Mouse (Mus musculus) liver, adult 2 months (tissue): ENCODE results near the gene Tubb4a. TPM values are rescaled to one million over a fixed set of nuclear protein-coding genes. Genes with fewer than 3 reads are reported as not detected.
A peak's percentile ranks its signal among the peaks of the same experiment; 100 is the strongest.
"Not testable (repeated sequence)": the region's sequence is repeated elsewhere in the genome, so short reads cannot be mapped to it uniquely, and the experiment has no call there.

ENCODE experiments used
- DNase-seq: peaks from one replicate; pipeline ENCODE4 v3.0.0-alpha.2; 2011; ENCODE audit warnings: low read depth, low spot score; ENCODE audit errors: extremely low read depth
- H3K27ac ChIP-seq: fragments of 200-500 bp; replicated peaks from 2 replicates; pipeline ENCODE4 v1.5.1; 2012; ENCODE audit warnings: low read depth, mild to moderate bottlenecking, control low read depth, inconsistent platforms, low read length; ENCODE audit not compliant: insufficient read depth
- H3K27me3 ChIP-seq: fragments of 200-500 bp; 2 replicates; pipeline ENCODE4 v1.6.1; 2012; ENCODE audit warnings: mild to moderate bottlenecking, moderate library complexity, low read length, inconsistent platforms; ENCODE audit not compliant: control insufficient read depth, insufficient read depth
- H3K36me3 ChIP-seq: fragments of 200-500 bp; 2 replicates; pipeline ENCODE4 v1.6.1; 2012; ENCODE audit warnings: low read length, inconsistent platforms; ENCODE audit not compliant: control insufficient read depth, insufficient read depth
- H3K4me1 ChIP-seq: fragments of 200-500 bp; 2 replicates; pipeline ENCODE4 v1.6.1; 2011; ENCODE audit warnings: low read length; ENCODE audit not compliant: control insufficient read depth, insufficient read depth
- H3K4me3 ChIP-seq: fragments of 200-500 bp; 2 replicates; pipeline ENCODE4 v1.5.1; 2011; ENCODE audit warnings: low read depth, mild to moderate bottlenecking, control low read depth, low read length, moderate library complexity; ENCODE audit not compliant: insufficient read depth
- H3K79me2 ChIP-seq: fragments of 200-500 bp; 2 replicates; pipeline ENCODE4 v1.6.1; 2012; ENCODE audit warnings: inconsistent platforms, mild to moderate bottlenecking, low read length, moderate library complexity; ENCODE audit not compliant: control insufficient read depth, insufficient read depth
- H3K9ac ChIP-seq: fragments of 200-500 bp; 2 replicates; pipeline ENCODE4 v1.6.1; 2012; ENCODE audit warnings: low read depth, mild to moderate bottlenecking, control low read depth, inconsistent platforms, low read length
- CTCF ChIP-seq: fragments of 200-500 bp; IDR thresholded peaks from 2 replicates; pipeline ENCODE4 v1.5.1; 2011; ENCODE audit warnings: low read depth, low read length, control low read depth
- POLR2A ChIP-seq: fragments of 200-500 bp; IDR thresholded peaks from 2 replicates; pipeline ENCODE4 v1.6.1; 2011; ENCODE audit warnings: low read length, control low read depth; ENCODE audit not compliant: insufficient read depth; ENCODE audit errors: extremely low read depth
- WGBS: fragments of 180-500 bp; shearing (Covaris S2); methylation state at CpG from one replicate; pipeline ENCODE4 v1.1.7; 2018; 5-methylcytosine and 5-hydroxymethylcytosine counted together
- polyA plus RNA-seq: library from polyadenylated mRNA; depleted of rRNA; stranded (reverse); fragments of >200 nt; gene quantifications from 2 replicates; pipeline ENCODE4 v1.2.3, GENCODE M21; 2012
- total RNA-seq: library from RNA; depleted of rRNA; stranded (reverse); fragments of >200 nt; gene quantifications from 2 replicates; pipeline ENCODE4 v1.2.3, GENCODE M21; 2014

Gene Tubb4a
- total and polyA plus RNA-seq, 2 experiments = 0.18 to 0.24 TPM

DNA sequence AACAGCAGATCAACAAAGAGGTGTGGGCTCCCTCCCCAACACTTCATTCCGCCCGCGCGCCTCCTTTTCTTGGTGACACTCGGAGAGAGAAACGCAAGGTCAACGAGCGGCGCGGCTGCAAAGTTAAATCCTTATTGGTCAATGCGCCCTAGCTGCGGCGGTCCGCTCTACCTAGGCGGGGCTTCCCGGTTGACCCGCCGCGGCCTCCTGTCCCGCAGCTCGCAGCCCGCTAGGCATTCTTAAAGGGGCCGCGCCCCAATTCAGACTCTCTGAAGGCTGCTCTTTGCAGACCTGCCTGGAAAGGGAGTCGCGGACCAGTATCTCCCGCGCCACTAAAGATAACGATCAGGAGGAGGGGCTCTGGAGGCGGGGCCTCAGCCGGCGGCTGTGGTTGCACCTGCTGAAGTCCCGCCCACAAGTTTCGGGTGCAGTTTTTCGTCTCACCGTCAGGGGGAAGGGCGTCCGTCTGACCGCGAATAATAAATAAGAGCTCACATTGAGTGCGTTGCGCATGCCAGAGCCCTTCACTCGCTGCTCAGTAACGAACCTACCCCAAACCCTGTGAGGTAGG is 27.3 kb downstream of the Tubb4a start:
- Histone ChIP-seq H3K36me3 (no peaks in the 10 kb centered on the region; the same call in 1 of the 2 replicates), H3K4me1 (peaks cover 21% of the 10 kb centered on the region), H3K79me2 (peaks cover 4% of the 10 kb centered on the region; the same call in 1 of the 2 replicates), H3K9ac (peak overlapping the region; percentile 19; the same call in 1 of the 2 replicates), H3K27me3 (no peaks in the 10 kb centered on the region), H3K27ac (peak overlapping the region; percentile 46), H3K4me3 (peak overlapping the region; percentile 92)
- under 1% methylated on average over 44 of the region's 44 CpGs for WGBS
- DNase-seq = peak; percentile 95
- peak; percentile 83 for TF ChIP-seq CTCF
- no peak for TF ChIP-seq POLR2A

DNA sequence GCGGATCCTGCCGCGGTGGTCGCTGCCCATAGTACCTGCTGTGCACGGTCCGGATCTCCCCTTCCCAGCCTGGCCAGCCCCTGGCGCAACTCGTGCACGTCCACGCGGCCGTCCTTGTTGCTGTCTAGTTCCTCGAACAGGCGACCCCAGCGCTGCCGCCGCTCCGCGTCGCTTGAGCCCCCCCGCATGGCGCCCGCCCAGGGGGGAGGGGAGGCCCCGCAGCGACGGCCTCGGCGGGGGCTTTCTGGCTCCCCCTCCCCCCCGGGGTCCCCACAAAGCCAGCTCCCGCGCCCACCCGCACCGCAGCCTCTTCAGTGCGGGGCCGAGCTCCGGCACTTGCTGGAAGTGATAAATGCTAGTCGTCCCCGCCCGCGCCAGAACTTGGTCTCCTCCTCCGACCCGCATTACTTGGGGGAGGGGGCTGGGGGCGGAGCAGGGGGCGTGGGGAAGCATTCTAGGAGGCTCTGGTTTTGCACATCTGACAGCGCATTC is 28.1 kb downstream of the Tubb4a start, which contains the start of gene Slc25a23:
Gene Slc25a23 (minus strand): TSS at position 378 of the 492 bp plus-strand sequence.
- peaks cover 21% of the 10 kb centered on the region for H3K4me1 ChIP-seq
- TF ChIP-seq CTCF (no peak), POLR2A (0 out of 2 replicates have a peak, but pooled peaks have one; percentile 28)
- peaks cover 4% of the 10 kb centered on the region; the same call in 1 of the 2 replicates for H3K79me2 ChIP-seq
- DNase-seq = no peak
- peak within 1 kb of the TSS; percentile 93 for H3K27ac ChIP-seq
- H3K4me3 ChIP-seq = peak within 1 kb of the TSS; percentile 92
- under 1% methylated on average over 45 of the region's 45 CpGs for WGBS
- peak within 1 kb of the TSS; percentile 97 for H3K9ac ChIP-seq
- no peaks in the 10 kb centered on the region for H3K27me3 ChIP-seq
- peaks cover 2% of the 10 kb centered on the region for H3K36me3 ChIP-seq

DNA sequence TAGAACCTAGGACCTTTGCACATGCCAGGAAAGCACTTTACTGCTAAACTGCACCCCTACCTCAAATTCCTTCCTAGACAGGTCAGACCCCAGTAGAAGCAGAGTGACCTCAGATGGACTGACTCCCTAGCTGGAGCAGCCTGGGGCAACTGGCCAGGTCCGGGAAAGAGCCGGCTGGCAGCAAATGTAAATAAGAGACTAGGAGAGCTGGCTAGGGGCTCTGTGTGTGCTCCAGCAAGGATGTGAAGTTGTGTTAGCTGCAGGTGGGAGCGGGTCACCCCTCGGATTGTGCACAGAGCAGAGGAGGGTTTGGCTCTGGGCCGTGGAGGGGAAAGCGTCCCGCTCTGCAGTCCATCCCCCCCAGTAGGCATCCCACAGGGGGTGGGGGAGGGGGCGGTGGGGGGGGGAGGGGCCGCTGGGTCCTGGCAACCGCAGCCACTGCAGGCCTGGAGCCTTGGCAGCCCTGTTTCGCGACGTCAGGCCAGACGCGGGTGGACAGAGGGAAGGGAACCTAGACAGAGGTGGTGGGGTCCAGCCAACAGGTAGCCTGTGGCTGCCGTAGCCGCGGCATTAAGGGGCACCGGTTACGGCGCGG is 28.6 kb downstream of the Tubb4a start, which contains the start of gene Crb3:
Gene Crb3 (plus strand): TSS at position 215 of the 595 bp plus-strand sequence.
- H3K4me3 ChIP-seq = peak within 1 kb of the TSS; percentile 92
- H3K79me2 ChIP-seq = peaks cover 4% of the 10 kb centered on the region; the same call in 1 of the 2 replicates
- H3K27me3 ChIP-seq = no peaks in the 10 kb centered on the region
- H3K36me3 ChIP-seq = peaks cover 8% of the 10 kb centered on the region
- H3K4me1 ChIP-seq = peaks cover 21% of the 10 kb centered on the region
- peak within 1 kb of the TSS; percentile 93 for H3K27ac ChIP-seq
- H3K9ac ChIP-seq = peak within 1 kb of the TSS; percentile 97
- 3% methylated on average over 14 of the region's 22 CpGs for WGBS
- TF ChIP-seq POLR2A = 0 out of 2 replicates have a peak, but pooled peaks have one; percentile 43
- TF ChIP-seq CTCF = no peak
- peak; percentile 80 for DNase-seq

DNA sequence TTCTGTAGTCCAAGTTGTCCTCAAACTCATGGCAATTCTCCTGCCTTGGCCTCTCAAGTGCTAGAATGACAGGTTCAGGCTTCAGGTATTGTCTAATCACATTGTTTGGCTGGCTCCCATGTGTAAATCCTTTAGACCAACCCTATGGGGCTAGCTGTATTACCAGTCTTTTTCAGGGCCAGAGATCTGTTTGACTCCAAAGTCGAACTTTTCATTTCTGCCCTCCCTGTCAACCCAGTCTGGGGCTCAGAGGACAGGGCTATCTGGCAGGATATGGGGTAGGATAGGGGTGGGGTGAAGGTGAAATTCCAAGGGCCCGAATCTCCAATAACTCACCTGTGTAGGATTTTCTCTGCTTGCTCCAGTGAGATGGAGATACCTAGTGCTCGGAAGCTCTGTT is 31.3 kb downstream of the Tubb4a start:
- Histone ChIP-seq H3K27ac (peak overlapping the region; percentile 67), H3K79me2 (no peaks in the 10 kb centered on the region), H3K4me3 (no peak overlapping the region), H3K4me1 (peaks cover 17% of the 10 kb centered on the region), H3K36me3 (peaks cover 26% of the 10 kb centered on the region), H3K9ac (no peak overlapping the region), H3K27me3 (no peaks in the 10 kb centered on the region)
- DNase-seq = peak; percentile 96
- TF ChIP-seq CTCF (no peak), POLR2A (no peak)
- 14% methylated on average over 3 of the region's 3 CpGs for WGBS

DNA sequence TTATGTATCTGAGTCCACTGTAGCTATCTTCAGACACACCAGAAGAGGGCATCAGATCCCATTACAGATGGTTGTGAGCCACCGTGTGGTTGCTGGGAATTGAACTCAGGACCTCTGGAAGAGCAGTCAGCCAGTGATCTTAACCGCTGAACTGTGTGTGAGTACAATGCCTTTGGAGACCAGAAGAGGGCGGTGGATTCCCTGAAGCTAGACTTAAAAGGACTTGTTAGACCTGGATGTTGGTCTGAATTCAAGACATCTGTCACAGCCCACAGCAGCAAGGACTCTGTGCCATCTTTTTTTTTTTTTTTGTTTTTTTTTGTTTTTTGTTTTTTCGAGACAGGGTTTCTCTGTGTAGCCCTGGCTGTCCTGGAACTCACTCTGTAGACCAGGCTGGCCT is 35.9 kb downstream of the Tubb4a start:
- not testable (repeated sequence) for H3K9ac ChIP-seq, H3K27me3 ChIP-seq, H3K4me1 ChIP-seq, H3K27ac ChIP-seq, H3K79me2 ChIP-seq, H3K4me3 ChIP-seq
- WGBS = 77% methylated on average over 4 of the region's 4 CpGs
- H3K36me3 ChIP-seq = peaks cover 38% of the 10 kb centered on the region
- TF ChIP-seq CTCF = 0 out of 2 replicates have a peak, but pooled peaks have one; percentile 8
- peak; percentile 31 for DNase-seq
